Mouse (Mus musculus): ENCODE data around the gene Dpp6. TPM values are rescaled to one million over a fixed set of nuclear protein-coding genes. Genes with fewer than 3 reads are reported as not detected.

The Dpp6 gene
- polyA plus RNA-seq, 1 experiment from 2014 or later, result 3.5 TPM

GRCm38 (mm10) chr5:27343626-27344025 is 526.6 kb downstream of the Dpp6 start:
- Histone ChIP-seq H3K4me1 (no peaks in the 10 kb centered on the region), H3K4me3 (no peak overlapping the region), H3K36me3 (no peaks in the 10 kb centered on the region), H3K4me2 (no peak overlapping the region), H3K9me3 (no peaks in the 10 kb centered on the region), H3K9ac (no peak overlapping the region), H3K27me3 (no peaks in the 10 kb centered on the region), H3K27ac (no peak overlapping the region)
- WGBS, result 67% methylated on average over 1 of the region's 1 CpGs
- no peak for ATAC-seq (ENCODE audit: insufficient number of reproducible peaks, insufficient read depth, low FRiP score, low TSS enrichment, low read depth)

GRCm38 (mm10) chr5:27348181-27349095 is 531.4 kb downstream of the Dpp6 start:
- Histone ChIP-seq H3K27me3 (no peaks in the 10 kb centered on the region), H3K9me3 (no peaks in the 10 kb centered on the region), H3K4me1 (no peaks in the 10 kb centered on the region), H3K9ac (no peak overlapping the region), H3K4me3 (no peak overlapping the region), H3K4me2 (no peak overlapping the region), H3K36me3 (no peaks in the 10 kb centered on the region), H3K27ac (no peak overlapping the region)
- ATAC-seq (ENCODE audit: insufficient number of reproducible peaks, insufficient read depth, low FRiP score, low TSS enrichment, low read depth), result no peak
- 77% methylated on average over 5 of the region's 5 CpGs for WGBS

GRCm38 (mm10) chr5:27357630-27358029 is 540.6 kb downstream of the Dpp6 start:
- 68% methylated on average over 3 of the region's 3 CpGs for WGBS
- no peaks in the 10 kb centered on the region for H3K27me3 ChIP-seq
- no peaks in the 10 kb centered on the region for H3K36me3 ChIP-seq
- H3K4me1 ChIP-seq, result no peaks in the 10 kb centered on the region
- H3K4me3 ChIP-seq, result no peak overlapping the region
- H3K9ac ChIP-seq, result no peak overlapping the region
- no peak for ATAC-seq (ENCODE audit: insufficient number of reproducible peaks, insufficient read depth, low FRiP score, low TSS enrichment, low read depth)
- H3K4me2 ChIP-seq, result no peak overlapping the region
- H3K9me3 ChIP-seq, result no peaks in the 10 kb centered on the region
- no peak overlapping the region for H3K27ac ChIP-seq

- ATAC-seq (ENCODE audit: insufficient number of reproducible peaks, insufficient read depth, low FRiP score, low TSS enrichment, low read depth), result no peak
- no peak overlapping the region for H3K4me3 ChIP-seq
- H3K36me3 ChIP-seq, result no peaks in the 10 kb centered on the region
- H3K4me1 ChIP-seq, result no peaks in the 10 kb centered on the region
- H3K9ac ChIP-seq, result no peak overlapping the region
- no peak overlapping the region for H3K27ac ChIP-seq
- no peak overlapping the region for H3K4me2 ChIP-seq
- H3K9me3 ChIP-seq, result no peaks in the 10 kb centered on the region
- 68% methylated on average over 2 of the region's 2 CpGs for WGBS
- no peaks in the 10 kb centered on the region for H3K27me3 ChIP-seq
Observed at GRCm38 (mm10) chr5:27365946-27366345, 548.9 kb downstream of the Dpp6 start.

GRCm38 (mm10) chr5:27370814-27371213 is 553.8 kb downstream of the Dpp6 start:
- no peak for ATAC-seq (ENCODE audit: insufficient number of reproducible peaks, insufficient read depth, low FRiP score, low TSS enrichment, low read depth)
- H3K4me2 ChIP-seq, result no peak overlapping the region
- no peak overlapping the region for H3K27ac ChIP-seq
- H3K27me3 ChIP-seq, result no peaks in the 10 kb centered on the region
- no peaks in the 10 kb centered on the region for H3K36me3 ChIP-seq
- WGBS, result 69% methylated on average over 3 of the region's 3 CpGs
- H3K4me1 ChIP-seq, result no peaks in the 10 kb centered on the region
- H3K9me3 ChIP-seq, result no peaks in the 10 kb centered on the region
- H3K4me3 ChIP-seq, result no peak overlapping the region
- no peak overlapping the region for H3K9ac ChIP-seq

GRCm38 (mm10) chr5:27373931-27374330 is 556.9 kb downstream of the Dpp6 start:
- H3K4me1 ChIP-seq, result no peaks in the 10 kb centered on the region
- no peak overlapping the region for H3K4me3 ChIP-seq
- H3K27ac ChIP-seq, result no peak overlapping the region
- H3K9ac ChIP-seq, result no peak overlapping the region
- no peak overlapping the region for H3K4me2 ChIP-seq
- no peaks in the 10 kb centered on the region for H3K9me3 ChIP-seq
- 79% methylated on average over 1 of the region's 1 CpGs for WGBS
- ATAC-seq (ENCODE audit: insufficient number of reproducible peaks, insufficient read depth, low FRiP score, low TSS enrichment, low read depth), result no peak
- H3K27me3 ChIP-seq, result no peaks in the 10 kb centered on the region
- no peaks in the 10 kb centered on the region for H3K36me3 ChIP-seq

- Histone ChIP-seq H3K9ac (no peak overlapping the region), H3K27me3 (no peaks in the 10 kb centered on the region), H3K4me2 (no peak overlapping the region), H3K9me3 (no peaks in the 10 kb centered on the region), H3K4me3 (no peak overlapping the region), H3K27ac (no peak overlapping the region), H3K36me3 (no peaks in the 10 kb centered on the region), H3K4me1 (no peaks in the 10 kb centered on the region)
- 82% methylated on average over 3 of the region's 3 CpGs for WGBS
- no peak for ATAC-seq (ENCODE audit: insufficient number of reproducible peaks, insufficient read depth, low FRiP score, low TSS enrichment, low read depth)
Observed at GRCm38 (mm10) chr5:27375841-27376240, 558.8 kb downstream of the Dpp6 start.

- no peaks in the 10 kb centered on the region for H3K36me3 ChIP-seq
- ATAC-seq (ENCODE audit: insufficient number of reproducible peaks, insufficient read depth, low FRiP score, low TSS enrichment, low read depth), result no peak
- 68% methylated on average over 4 of the region's 4 CpGs for WGBS
Observed at GRCm38 (mm10) chr5:27380656-27381385, 563.8 kb downstream of the Dpp6 start.

GRCm38 (mm10) chr5:27398371-27398770 is 581.4 kb downstream of the Dpp6 start:
- Histone ChIP-seq H3K9me3 (no peaks in the 10 kb centered on the region), H3K9ac (no peak overlapping the region), H3K27me3 (no peaks in the 10 kb centered on the region), H3K4me1 (no peaks in the 10 kb centered on the region), H3K27ac (no peak overlapping the region), H3K4me3 (no peak overlapping the region), H3K4me2 (no peak overlapping the region), H3K36me3 (no peaks in the 10 kb centered on the region)
- 71% methylated on average over 3 of the region's 3 CpGs for WGBS
- ATAC-seq (ENCODE audit: insufficient number of reproducible peaks, insufficient read depth, low FRiP score, low TSS enrichment, low read depth), result no peak

More at GRCm38 (mm10) chr5:27380656-27381385, 563.8 kb downstream of the Dpp6 start:
- Histone ChIP-seq H3K4me1 (no peaks in the 10 kb centered on the region), H3K9me3 (no peaks in the 10 kb centered on the region), H3K4me2 (no peak overlapping the region), H3K27ac (no peak overlapping the region), H3K4me3 (no peak overlapping the region), H3K9ac (no peak overlapping the region), H3K27me3 (no peaks in the 10 kb centered on the region)

- no peak for ATAC-seq (ENCODE audit: insufficient number of reproducible peaks, insufficient read depth, low FRiP score, low TSS enrichment, low read depth)
- H3K4me1 ChIP-seq, result no peaks in the 10 kb centered on the region
- H3K27ac ChIP-seq, result no peak overlapping the region
- no peaks in the 10 kb centered on the region for H3K27me3 ChIP-seq
- H3K36me3 ChIP-seq, result no peaks in the 10 kb centered on the region
- no peak overlapping the region for H3K9ac ChIP-seq
- H3K4me3 ChIP-seq, result no peak overlapping the region
- H3K9me3 ChIP-seq, result no peaks in the 10 kb centered on the region
- H3K4me2 ChIP-seq, result no peak overlapping the region
Observed at GRCm38 (mm10) chr5:27399111-27399510, 582.1 kb downstream of the Dpp6 start.

- ATAC-seq (ENCODE audit: insufficient number of reproducible peaks, insufficient read depth, low FRiP score, low TSS enrichment, low read depth), result no peak
- 87% methylated on average over 1 of the region's 1 CpGs for WGBS
- H3K27me3 ChIP-seq, result no peaks in the 10 kb centered on the region
- no peak overlapping the region for H3K4me3 ChIP-seq
- H3K36me3 ChIP-seq, result no peaks in the 10 kb centered on the region
- H3K4me2 ChIP-seq, result no peak overlapping the region
- H3K27ac ChIP-seq, result no peak overlapping the region
- no peak overlapping the region for H3K9ac ChIP-seq
- H3K4me1 ChIP-seq, result no peaks in the 10 kb centered on the region
- H3K9me3 ChIP-seq, result no peaks in the 10 kb centered on the region
Observed at GRCm38 (mm10) chr5:27402616-27403015, 585.6 kb downstream of the Dpp6 start.

- 79% methylated on average over 7 of the region's 7 CpGs for WGBS
Observed at GRCm38 (mm10) chr5:27408854-27409253, 591.9 kb downstream of the Dpp6 start.

More at GRCm38 (mm10) chr5:27408854-27409253, 591.9 kb downstream of the Dpp6 start:
- H3K9ac ChIP-seq, result no peak overlapping the region
- H3K4me2 ChIP-seq, result no peak overlapping the region
- H3K4me1 ChIP-seq, result no peaks in the 10 kb centered on the region
- H3K36me3 ChIP-seq, result no peaks in the 10 kb centered on the region
- no peak for ATAC-seq (ENCODE audit: insufficient number of reproducible peaks, insufficient read depth, low FRiP score, low TSS enrichment, low read depth)
- H3K4me3 ChIP-seq, result no peak overlapping the region
- no peaks in the 10 kb centered on the region for H3K27me3 ChIP-seq
- no peaks in the 10 kb centered on the region for H3K9me3 ChIP-seq
- no peak overlapping the region for H3K27ac ChIP-seq
